Mouse (Mus musculus) urinary bladder, postnatal 0 days (tissue): ENCODE measurements around the gene 1700067P10Rik. TPM values are rescaled to one million over a fixed set of nuclear protein-coding genes. Genes with fewer than 3 reads are reported as not detected.

ENCODE experiments used
- polyA plus RNA-seq: library from polyadenylated mRNA; unstranded; fragments of >200 nt; fragmentation: Nextera tagmentation; extraction: Ambion mirVana; gene quantifications from 2 replicates; pipeline ENCODE4 v1.2.1, GENCODE M21; 2015

1700067P10Rik gene
- polyA plus RNA-seq = not detected in 2 replicates

GRCm38 (mm10) chr17:48089019-48089418, at the start of gene 1700067P10Rik:
Gene 1700067P10Rik (plus strand): TSS chr17:48089319.

Other genes starting within 250 kb of the 1700067P10Rik start
- 9.2 and 9.3 TPM in 2 replicates for gene Foxp4, start 164.7 kb upstream of the 1700067P10Rik start, polyA plus RNA-seq
- gene 1700122O11Rik, start 51.0 kb upstream of the 1700067P10Rik start, polyA plus RNA-seq = not detected in 2 replicates
- gene 9830107B12Rik, start 56.9 kb downstream of the 1700067P10Rik start, polyA plus RNA-seq = 0.08 TPM in 1 of 2 replicates, not detected in the other
- 0.48 and 3.5 TPM in 2 replicates for gene A530064D06Rik, start 78.0 kb downstream of the 1700067P10Rik start, polyA plus RNA-seq
- 0.49 and 6.2 TPM in 2 replicates for gene Trem1, start 143.4 kb downstream of the 1700067P10Rik start, polyA plus RNA-seq
- gene Trem3, start 158.5 kb downstream of the 1700067P10Rik start, polyA plus RNA-seq = 0.17 and 1.5 TPM in 2 replicates
- gene Treml4, start 175.0 kb downstream of the 1700067P10Rik start, polyA plus RNA-seq = 0.18 TPM in 1 of 2 replicates, not detected in the other
- gene Treml2, start 210.2 kb downstream of the 1700067P10Rik start, polyA plus RNA-seq = 0.06 and 0.10 TPM in 2 replicates
- 0.40 and 1.8 TPM in 2 replicates for gene B430306N03Rik, start 226.8 kb downstream of the 1700067P10Rik start, polyA plus RNA-seq